Comparison of ENCODE assay signal across 14 mouse cellular contexts in genomic region chr16:71256175-71256574, GRCm38 (mm10).
DNase-seq lines count a peak whose midpoint lies in the region; ATAC-seq and TF ChIP-seq lines count a peak whose summit lies in the region.
"Had no signal": no experiment of that assay in that cellular context is flagged by ENCODE, and none has a peak within 500 bp of the region (broad histone marks: within the 10 kb centered on the region; RNA-seq: fewer than 3 reads in every experiment).

No protein-coding gene starts in this region.

- no peak for ATAC-seq in cerebellum, adult (ENCODE audit: insufficient number of reproducible peaks, low FRiP score, low TSS enrichment)
- ATAC-seq in hindbrain, embryonic 14.5 days (ENCODE audit: low FRiP score): no peak
- no peak for ATAC-seq in hindbrain, embryonic 12.5 days (ENCODE audit: low FRiP score)
- ATAC-seq in lung, postnatal 0 days: no peak

- H3K27me3 ChIP-seq in hindbrain, embryonic 14.5 days (ENCODE audit: control insufficient read depth, insufficient read depth, low read length): no peaks in the 10 kb centered on the region
- no peaks in the 10 kb centered on the region for H3K27me3 ChIP-seq in hindbrain, embryonic 12.5 days
- H3K27me3 ChIP-seq in lung, postnatal 0 days (replicated peaks; ENCODE audit: insufficient read depth, low read length): no peaks in the 10 kb centered on the region
- H3K27me3 ChIP-seq: kidney, embryonic 15.5 days had no signal

- no peaks in the 10 kb centered on the region for H3K36me3 ChIP-seq in hindbrain, embryonic 14.5 days (replicated peaks; ENCODE audit: control insufficient read depth, insufficient read depth)
- no peaks in the 10 kb centered on the region for H3K36me3 ChIP-seq in hindbrain, embryonic 12.5 days
- no peaks in the 10 kb centered on the region for H3K36me3 ChIP-seq in lung, postnatal 0 days (ENCODE audit: insufficient read depth, low read length)
- H3K36me3 ChIP-seq: kidney, embryonic 15.5 days had no signal

- 0 out of 2 replicates have a peak, but pooled peaks have one; percentile 7 for TF ChIP-seq CTCF in lung, postnatal 0 days (IDR thresholded peaks at IDR 0.05)

- H3K27ac ChIP-seq in hindbrain, embryonic 14.5 days: no peak overlapping the region
- no peak overlapping the region for H3K27ac ChIP-seq in hindbrain, embryonic 12.5 days
- no peak overlapping the region for H3K27ac ChIP-seq in lung, postnatal 0 days (ENCODE audit: low read length)
- H3K27ac ChIP-seq: gastrocnemius, adult 2 months; kidney, embryonic 15.5 days had no signal

- H3K4me1 ChIP-seq in hindbrain, embryonic 14.5 days (replicated peaks; ENCODE audit: control insufficient read depth, insufficient read depth, low read length): no peaks in the 10 kb centered on the region
- H3K4me1 ChIP-seq in hindbrain, embryonic 12.5 days: no peaks in the 10 kb centered on the region
- no peaks in the 10 kb centered on the region for H3K4me1 ChIP-seq in lung, postnatal 0 days (ENCODE audit: insufficient read depth, low read depth, low read length)
- H3K4me1 ChIP-seq: kidney, embryonic 15.5 days had no signal

- no peaks in the 10 kb centered on the region for H3K9me3 ChIP-seq in hindbrain, embryonic 14.5 days (ENCODE audit: control insufficient read depth, low read length)
- no peaks in the 10 kb centered on the region for H3K9me3 ChIP-seq in hindbrain, embryonic 12.5 days (replicated peaks)
- H3K9me3 ChIP-seq in lung, postnatal 0 days (ENCODE audit: low read length): no peaks in the 10 kb centered on the region
- H3K9me3 ChIP-seq: kidney, embryonic 15.5 days had no signal

- DNase-seq in cerebellum, postnatal 10 days: peak; percentile 6 to 19
- peak; percentile 63 for DNase-seq in hindbrain, embryonic 14.5 days (ENCODE audit: low spot score)
- DNase-seq in lung, postnatal 0 days (ENCODE audit: low spot score): no peak
- no peak for DNase-seq in lung, postnatal 25 days (ENCODE audit: low spot score)
- peak; percentile 18 for DNase-seq in adipocyte (ENCODE audit: low spot score)
- DNase-seq in adrenal gland, postnatal 25 days: no peak
- DNase-seq: adrenal gland, adult 2 months; gastrocnemius, adult 2 months; heart, postnatal 14 days; liver; thymus, postnatal 4 days had no signal

- no peak overlapping the region for H3K4me2 ChIP-seq in hindbrain, embryonic 14.5 days (replicated peaks)
- no peak overlapping the region for H3K4me2 ChIP-seq in hindbrain, embryonic 12.5 days (replicated peaks)
- no peak overlapping the region for H3K4me2 ChIP-seq in lung, postnatal 0 days (replicated peaks; ENCODE audit: low read depth, low read length)
- H3K4me2 ChIP-seq: kidney, embryonic 15.5 days had no signal

- no peak overlapping the region; the same call in 1 of the 2 replicates for H3K9ac ChIP-seq in hindbrain, embryonic 14.5 days
- H3K9ac ChIP-seq in hindbrain, embryonic 12.5 days: no peak overlapping the region
- no peak overlapping the region for H3K9ac ChIP-seq in lung, postnatal 0 days (replicated peaks; ENCODE audit: low read depth)
- H3K9ac ChIP-seq: kidney, embryonic 15.5 days had no signal

- no peak for TF ChIP-seq EP300 in lung, postnatal 0 days (IDR thresholded peaks at IDR 0.05)

- no peak overlapping the region for H3K4me3 ChIP-seq in hindbrain, embryonic 14.5 days (replicated peaks; ENCODE audit: low read length)
- no peak overlapping the region for H3K4me3 ChIP-seq in hindbrain, embryonic 12.5 days
- no peak overlapping the region for H3K4me3 ChIP-seq in lung, postnatal 0 days (ENCODE audit: low read depth, low read length)
- H3K4me3 ChIP-seq: gastrocnemius, adult 2 months; kidney, embryonic 15.5 days had no signal

- 72% methylated on average over 2 of the region's 2 CpGs for WGBS in hindbrain, embryonic 14.5 days
- WGBS in hindbrain, embryonic 12.5 days: 73% methylated on average over 2 of the region's 2 CpGs
- 57% methylated on average over 2 of the region's 2 CpGs for WGBS in lung, postnatal 0 days

Comparison
In these comparisons a context has a peak if more than half of its experiments do, and no peak if none do; other contexts are left out.
1. DNase-seq: peak in cerebellum, postnatal 10 days (2 of 2), hindbrain, embryonic 14.5 days (single experiment) and adipocyte (single experiment); none in lung, postnatal 0 days (single experiment), lung, postnatal 25 days (single experiment) and adrenal gland, postnatal 25 days (single experiment).